In genomic region chr1:73953317-73954014, GRCm38 (mm10) we compare ENCODE assay signal across 20 mouse cellular contexts.
A peak's percentile ranks its signal among the peaks of the same experiment; 100 is the strongest.
DNase-seq lines count a peak whose midpoint lies in the region; ATAC-seq and TF ChIP-seq lines count a peak whose summit lies in the region.
"Had no signal": no experiment of that assay in that cellular context is flagged by ENCODE, and none has a peak within 500 bp of the region (broad histone marks: within the 10 kb centered on the region; RNA-seq: fewer than 3 reads in every experiment).

No protein-coding gene starts in this region.

- no peak for ATAC-seq in heart, embryonic 15.5 days (replicated peaks; ENCODE audit: insufficient number of reproducible peaks, insufficient read depth, low FRiP score, low read depth)
- ATAC-seq: forebrain, embryonic 13.5 days; forebrain, postnatal 0 days; inflammation-experienced regulatory T-cells, adult 6 months; intestine, postnatal 0 days had no signal

- TF ChIP-seq CTCF in heart, adult 2 months (IDR thresholded peaks at IDR 0.05), result no peak
- no peak for TF ChIP-seq CTCF in E14TG2a.4 (conservative IDR thresholded peaks at IDR 0.05; ENCODE audit: low read length)

- no peak overlapping the region for H3ac ChIP-seq in myocyte (ENCODE audit: control insufficient read depth, insufficient read length)

- intact Hi-C loops in heart, adult 2 months (cut with DNase I), result no loop called here
- intact Hi-C loops in heart, postnatal 36 days (cut with DNase I), result loop anchor here (2.0 kb wide), 1 partner anchor 27 kb away; no protein-coding TSS in a partner anchor

- H3K9me3 ChIP-seq in heart, embryonic 15.5 days (replicated peaks), result no peaks in the 10 kb centered on the region
- H3K9me3 ChIP-seq in E14TG2a.4 (ENCODE audit: low read length), result no peaks in the 10 kb centered on the region
- H3K9me3 ChIP-seq: embryonic facial prominence, embryonic 10.5 days; forebrain, embryonic 13.5 days; hindbrain, embryonic 15.5 days had no signal

- H3K27me3 ChIP-seq in heart, adult 2 months (ENCODE audit: control insufficient read depth, insufficient read depth, low read length), result no peaks in the 10 kb centered on the region
- no peaks in the 10 kb centered on the region for H3K27me3 ChIP-seq in heart, embryonic 15.5 days
- H3K27me3 ChIP-seq in E14TG2a.4 (ENCODE audit: insufficient read depth, low read length) (peaks cover 38% of the 10 kb centered on the region), myocyte (ENCODE audit: control insufficient read depth, insufficient read depth, insufficient read length) (no peaks in the 10 kb centered on the region)
- H3K27me3 ChIP-seq: CH12.LX; forebrain, embryonic 13.5 days; hindbrain, embryonic 15.5 days had no signal

- DNase-seq in heart, adult 2 months, result no peak
- no peak for DNase-seq in heart, postnatal 36 days
- DNase-seq in heart, adult 8-10 months (ENCODE audit: low spot score), result no peak
- DNase-seq in spleen, postnatal 10 days (ENCODE audit: low spot score in 2 of 2), result no peak
- DNase-seq: adrenal gland, adult 8-10 months; adrenal gland, postnatal 36 days; cerebellum, adult 2 months; cerebellum, postnatal 10 days; forebrain, postnatal 0 days; gastrocnemius, postnatal 25 days; heart, postnatal 10 days had no signal

- H3K27ac ChIP-seq in heart, adult 2 months, result no peak overlapping the region; the same call in 1 of the 2 replicates
- peak overlapping the region; percentile 99; the same call in 1 of the 2 replicates for H3K27ac ChIP-seq in heart, embryonic 15.5 days
- H3K27ac ChIP-seq: embryonic facial prominence, embryonic 10.5 days; forebrain, embryonic 13.5 days; hindbrain, embryonic 15.5 days had no signal

- no peaks in the 10 kb centered on the region; the same call in 1 of the 2 replicates for H3K79me2 ChIP-seq in heart, adult 2 months (replicated peaks; ENCODE audit: control insufficient read depth, insufficient read depth, low read length)
- H3K79me2 ChIP-seq in myocyte (ENCODE audit: control insufficient read depth, insufficient read depth), result peaks cover 60% of the 10 kb centered on the region

- TF ChIP-seq EP300 in heart, adult 2 months (IDR thresholded peaks at IDR 0.05; ENCODE audit: insufficient read depth, low read depth, low read length), result 0 out of 2 replicates have a peak, but pooled peaks have one; percentile 7

- H3K4me1 ChIP-seq in heart, adult 2 months (ENCODE audit: control insufficient read depth, insufficient read depth, low read length), result peaks cover 44% of the 10 kb centered on the region
- H3K4me1 ChIP-seq in heart, embryonic 15.5 days (replicated peaks), result peaks cover 99% of the 10 kb centered on the region
- peaks cover 43% of the 10 kb centered on the region for H3K4me1 ChIP-seq in E14TG2a.4 (replicated peaks; ENCODE audit: low read depth, low read length)

- TF ChIP-seq POLR2A in heart, adult 2 months (IDR thresholded peaks at IDR 0.05; ENCODE audit: insufficient read depth, low read depth, low read length), result no peak
- no peak for TF ChIP-seq POLR2A in myocyte (IDR thresholded peaks at IDR 0.05; ENCODE audit: insufficient read length, low read depth)

- WGBS in heart, adult 2 months, result 65% methylated on average over 20 of the region's 20 CpGs
- WGBS in heart, embryonic 15.5 days, result 78% methylated on average over 20 of the region's 20 CpGs

- H3K9ac ChIP-seq in heart, adult 2 months (ENCODE audit: low read depth, low read length), result no peak overlapping the region
- H3K9ac ChIP-seq in heart, embryonic 15.5 days, result no peak overlapping the region; the same call in 1 of the 2 replicates
- H3K9ac ChIP-seq: forebrain, embryonic 13.5 days; forebrain, postnatal 0 days; hindbrain, embryonic 15.5 days had no signal

- H3K4me2 ChIP-seq in heart, embryonic 15.5 days, result no peak overlapping the region
- H3K4me2 ChIP-seq in myocyte (ENCODE audit: low read depth), result peak overlapping the region; percentile 12
- H3K4me2 ChIP-seq: forebrain, embryonic 13.5 days; hindbrain, embryonic 15.5 days had no signal

- H3K36me3 ChIP-seq in heart, adult 2 months (ENCODE audit: control insufficient read depth, insufficient read depth, low read length), result peaks cover 62% of the 10 kb centered on the region
- H3K36me3 ChIP-seq in heart, embryonic 15.5 days, result peaks cover 40% of the 10 kb centered on the region
- H3K36me3 ChIP-seq in E14TG2a.4 (ENCODE audit: insufficient read depth, low read length) (no peaks in the 10 kb centered on the region), myocyte (ENCODE audit: control insufficient read depth, insufficient read depth) (peaks cover 19% of the 10 kb centered on the region)
- H3K36me3 ChIP-seq: hindbrain, embryonic 15.5 days had no signal

- H3K4me3 ChIP-seq in heart, adult 2 months, result no peak overlapping the region
- no peak overlapping the region for H3K4me3 ChIP-seq in heart, embryonic 15.5 days
- H3K4me3 ChIP-seq in E14TG2a.4 (replicated peaks; ENCODE audit: low read length) (peak overlapping the region; percentile 46), myocyte (no peak overlapping the region)
- H3K4me3 ChIP-seq: embryonic facial prominence, embryonic 10.5 days; forebrain, embryonic 13.5 days; hindbrain, embryonic 15.5 days had no signal

TF ChIP-seq in myocyte, 11 proteins besides CTCF, POLR2A, EP300 and RAD21:
- TF ChIP-seq TCF3 (IDR thresholded peaks at IDR 0.05; ENCODE audit: insufficient read length, low read depth) (no peak), POLR2AphosphoS2 (IDR thresholded peaks at IDR 0.05; ENCODE audit: insufficient read length, low read depth) (peak; percentile 18)
TF ChIP-seq in myocyte: peak in this region for 1.
